8 mouse cellular contexts compared by ENCODE assay signal in the genomic region with DNA sequence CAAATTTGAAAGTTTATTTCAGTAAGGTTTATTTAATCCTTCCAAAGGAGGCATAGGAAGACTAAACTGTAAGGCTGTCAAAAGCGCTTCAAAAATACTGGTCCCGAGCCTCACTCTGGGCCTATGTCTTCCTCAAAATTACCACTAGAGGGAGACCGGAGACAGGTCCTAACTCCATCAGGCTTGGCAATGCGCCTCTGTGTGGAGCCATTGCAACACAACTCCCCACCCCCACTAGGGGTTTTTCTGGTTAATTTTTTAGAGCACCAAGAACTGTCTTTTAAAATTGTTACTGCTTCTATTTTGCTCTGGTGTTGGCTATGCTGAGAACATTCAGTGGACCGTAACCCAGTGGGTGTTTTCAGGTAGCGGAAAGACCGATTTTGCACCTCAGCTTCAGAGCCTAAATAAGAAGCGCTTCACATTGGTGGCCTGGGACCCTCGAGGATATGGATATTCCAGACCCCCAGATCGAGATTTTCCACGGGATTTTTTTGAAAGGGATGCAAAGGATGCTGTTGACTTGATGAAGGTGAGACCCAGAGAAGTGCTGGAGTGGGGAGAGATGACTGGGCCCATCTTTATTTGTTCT. TPM values are rescaled to one million over a fixed set of nuclear protein-coding genes. Genes with fewer than 3 reads are reported as not detected.
A peak's percentile ranks its signal among the peaks of the same experiment; 100 is the strongest.
DNase-seq lines count a peak whose midpoint lies in the region; ATAC-seq and TF ChIP-seq lines count a peak whose summit lies in the region.

No protein-coding gene starts in this region.

- no peak overlapping the region for H3K4me3 ChIP-seq in embryonic facial prominence, embryonic 11.5 days (ENCODE audit: low read depth, low read length)
- no peak overlapping the region for H3K4me3 ChIP-seq in heart, adult 2 months
- no peak overlapping the region for H3K4me3 ChIP-seq in limb, embryonic 13.5 days
- H3K4me3 ChIP-seq in midbrain, postnatal 0 days (ENCODE audit: low read depth, low read length) = no peak overlapping the region

- H3K79me2 ChIP-seq in heart, adult 2 months (replicated peaks; ENCODE audit: control insufficient read depth, insufficient read depth, low read length) = no peaks in the 10 kb centered on the region

- H3K27me3 ChIP-seq in embryonic facial prominence, embryonic 11.5 days (ENCODE audit: control insufficient read depth, insufficient read depth, low read length) = no peaks in the 10 kb centered on the region
- no peaks in the 10 kb centered on the region for H3K27me3 ChIP-seq in heart, adult 2 months (ENCODE audit: control insufficient read depth, insufficient read depth, low read length)
- no peaks in the 10 kb centered on the region for H3K27me3 ChIP-seq in limb, embryonic 13.5 days
- H3K27me3 ChIP-seq in midbrain, postnatal 0 days (ENCODE audit: insufficient read depth, low read length) = no peaks in the 10 kb centered on the region

- peak; percentile 98 for TF ChIP-seq CTCF in heart, adult 2 months (IDR thresholded peaks at IDR 0.05)
- TF ChIP-seq CTCF in midbrain, postnatal 0 days (IDR thresholded peaks at IDR 0.05) = peak; percentile 98

- H3K4me1 ChIP-seq in embryonic facial prominence, embryonic 11.5 days (ENCODE audit: control insufficient read depth, insufficient read depth, low read length) = no peaks in the 10 kb centered on the region
- no peaks in the 10 kb centered on the region for H3K4me1 ChIP-seq in heart, adult 2 months (ENCODE audit: control insufficient read depth, insufficient read depth, low read length)
- no peaks in the 10 kb centered on the region for H3K4me1 ChIP-seq in limb, embryonic 13.5 days
- H3K4me1 ChIP-seq in midbrain, postnatal 0 days (ENCODE audit: insufficient read depth, low read length) = no peaks in the 10 kb centered on the region

- no peaks in the 10 kb centered on the region for H3K36me3 ChIP-seq in embryonic facial prominence, embryonic 11.5 days (replicated peaks; ENCODE audit: control insufficient read depth, insufficient read depth, low read depth, low read length)
- no peaks in the 10 kb centered on the region for H3K36me3 ChIP-seq in heart, adult 2 months (ENCODE audit: control insufficient read depth, insufficient read depth, low read length)
- peaks cover 36% of the 10 kb centered on the region for H3K36me3 ChIP-seq in limb, embryonic 13.5 days
- H3K36me3 ChIP-seq in midbrain, postnatal 0 days (ENCODE audit: insufficient read depth, low read length) = peaks cover 11% of the 10 kb centered on the region; the same call in 1 of the 2 replicates

- whole genome bisulfite sequencing in embryonic facial prominence, embryonic 11.5 days = 43% methylated on average over 11 of the region's 11 CpGs
- WGBS in heart, adult 2 months = 42% methylated on average over 11 of the region's 11 CpGs
- 44% methylated on average over 11 of the region's 11 CpGs for WGBS in limb, embryonic 13.5 days
- WGBS in midbrain, postnatal 0 days = 35% methylated on average over 11 of the region's 11 CpGs

- peak; percentile 93 for TF ChIP-seq EP300 in heart, adult 2 months (IDR thresholded peaks at IDR 0.05; ENCODE audit: insufficient read depth, low read depth, low read length)

- intact Hi-C loops in heart, adult 2 months (cut with DNase I) = loop anchor here (1.0 to 10.0 kb wide), 3 partner anchors 31 to 588 kb away; no protein-coding TSS in a partner anchor

- no peak overlapping the region for H3K27ac ChIP-seq in embryonic facial prominence, embryonic 11.5 days (replicated peaks; ENCODE audit: low read depth, low read length)
- H3K27ac ChIP-seq in heart, adult 2 months = no peak overlapping the region
- H3K27ac ChIP-seq in limb, embryonic 13.5 days = no peak overlapping the region
- no peak overlapping the region for H3K27ac ChIP-seq in midbrain, postnatal 0 days (ENCODE audit: low read depth, low read length)

- no peak overlapping the region for H3K9ac ChIP-seq in embryonic facial prominence, embryonic 11.5 days (replicated peaks; ENCODE audit: low read length)
- no peak overlapping the region for H3K9ac ChIP-seq in heart, adult 2 months (ENCODE audit: low read depth, low read length)
- no peak overlapping the region for H3K9ac ChIP-seq in limb, embryonic 13.5 days
- H3K9ac ChIP-seq in midbrain, postnatal 0 days (replicated peaks; ENCODE audit: low read length, poor library complexity, severe bottlenecking) = no peak overlapping the region

- peak; percentile 84 for ATAC-seq in embryonic facial prominence, embryonic 11.5 days (replicated peaks; ENCODE audit: insufficient number of reproducible peaks, low FRiP score, low TSS enrichment, low read depth)
- peak; percentile 92 for ATAC-seq in limb, embryonic 13.5 days (ENCODE audit: low FRiP score, low read depth)
- peak; percentile 92 for ATAC-seq in midbrain, postnatal 0 days (ENCODE audit: low FRiP score)

- peak; percentile 17 for DNase-seq in 3134 (ENCODE audit: extremely low read depth, insufficient read length, low spot score)
- DNase-seq in adrenal gland, postnatal 10 days = peak; percentile 82
- DNase-seq in embryonic facial prominence, embryonic 11.5 days (ENCODE audit: low spot score) = peak; percentile 86
- DNase-seq in heart, adult 2 months = peak; percentile 73 to 77
- peak; percentile 92 for DNase-seq in kidney, adult 8-10 months
- peak; percentile 95 for DNase-seq in midbrain, postnatal 0 days (ENCODE audit: low spot score)
- DNase-seq in spleen, postnatal 10 days (ENCODE audit: low spot score in 2 of 2) = peak; percentile 26 to 70

- no peak overlapping the region for H3K4me2 ChIP-seq in embryonic facial prominence, embryonic 11.5 days (ENCODE audit: low read depth, low read length)
- H3K4me2 ChIP-seq in limb, embryonic 13.5 days (replicated peaks) = no peak overlapping the region
- no peak overlapping the region for H3K4me2 ChIP-seq in midbrain, postnatal 0 days (ENCODE audit: low read depth, low read length, poor library complexity, severe bottlenecking)

- H3K9me3 ChIP-seq in embryonic facial prominence, embryonic 11.5 days (replicated peaks; ENCODE audit: control insufficient read depth, low read length) = no peaks in the 10 kb centered on the region
- H3K9me3 ChIP-seq in limb, embryonic 13.5 days = no peaks in the 10 kb centered on the region
- H3K9me3 ChIP-seq in midbrain, postnatal 0 days (ENCODE audit: low read length) = no peaks in the 10 kb centered on the region

- TF ChIP-seq POLR2A in heart, adult 2 months (IDR thresholded peaks at IDR 0.05; ENCODE audit: insufficient read depth, low read depth, low read length) = no peak

RNA-seq across cellular contexts. Expression of a gene that starts 9.1 kb away (rescaled TPM):
- 10 to 100 TPM; 78.6 to 78.9 TPM for total RNA-seq in adrenal gland, postnatal 10 days (2021)
- 36.9 and 42.8 TPM in 2 replicates for polyA plus RNA-seq in embryonic facial prominence, embryonic 11.5 days (2014; fragmentation: Nextera tagmentation; extraction: Ambion mirVana)
- 10 to 100 TPM; 32.5 to 35.3 TPM for total RNA-seq in heart, adult 2 months (2021)
- polyA plus RNA-seq in heart, adult 2 months (2012; rRNA removed) = 29.8 and 43.3 TPM in 2 replicates
- polyA plus RNA-seq in limb, embryonic 13.5 days (2015; fragmentation: Nextera tagmentation; extraction: Ambion mirVana) = 42.3 and 46.5 TPM in 2 replicates
- total RNA-seq in midbrain, postnatal 0 days (2014; rRNA removed) = 37.0 and 42.7 TPM in 2 replicates
- polyA plus RNA-seq in midbrain, postnatal 0 days (2015; fragmentation: Nextera tagmentation; extraction: Ambion mirVana) = 46.4 and 47.7 TPM in 2 replicates

RNA-seq across cellular contexts. Expression of a gene that starts 31.3 kb away (rescaled TPM):
- 10 to 100 TPM; 68.6 to 90.0 TPM for total RNA-seq in adrenal gland, postnatal 10 days (2021)
- polyA plus RNA-seq in embryonic facial prominence, embryonic 11.5 days (2014; fragmentation: Nextera tagmentation; extraction: Ambion mirVana) = 115 and 146 TPM in 2 replicates
- 10 to 100 TPM; 42.9 to 64.1 TPM for total RNA-seq in heart, adult 2 months (2021)
- polyA plus RNA-seq in heart, adult 2 months (2012; rRNA removed) = 95.2 and 122 TPM in 2 replicates
- 150 and 152 TPM in 2 replicates for polyA plus RNA-seq in limb, embryonic 13.5 days (2015; fragmentation: Nextera tagmentation; extraction: Ambion mirVana)
- total RNA-seq in midbrain, postnatal 0 days (2014; rRNA removed) = 5,907 and 6,629 TPM in 2 replicates
- polyA plus RNA-seq in midbrain, postnatal 0 days (2015; fragmentation: Nextera tagmentation; extraction: Ambion mirVana) = 4,276 and 4,687 TPM in 2 replicates

RNA-seq across cellular contexts. Expression of a gene that starts 43.9 kb away (rescaled TPM):
- total RNA-seq in adrenal gland, postnatal 10 days (2021) = 100 to 1,000 TPM; 157 to 176 TPM
- polyA plus RNA-seq in embryonic facial prominence, embryonic 11.5 days (2014; fragmentation: Nextera tagmentation; extraction: Ambion mirVana) = 46.2 and 55.5 TPM in 2 replicates
- total RNA-seq in heart, adult 2 months (2021) = 100 to 1,000 TPM; 104 to 111 TPM
- polyA plus RNA-seq in heart, adult 2 months (2012; rRNA removed) = 51.2 and 79.7 TPM in 2 replicates
- 65.9 and 70.3 TPM in 2 replicates for polyA plus RNA-seq in limb, embryonic 13.5 days (2015; fragmentation: Nextera tagmentation; extraction: Ambion mirVana)
- 49.7 and 58.5 TPM in 2 replicates for total RNA-seq in midbrain, postnatal 0 days (2014; rRNA removed)
- 38.7 and 38.8 TPM in 2 replicates for polyA plus RNA-seq in midbrain, postnatal 0 days (2015; fragmentation: Nextera tagmentation; extraction: Ambion mirVana)

RNA-seq across cellular contexts. Expression of a gene that starts 44.4 kb away (rescaled TPM):
- 10 to 100 TPM; 27.4 to 27.7 TPM for total RNA-seq in adrenal gland, postnatal 10 days (2021)
- polyA plus RNA-seq in embryonic facial prominence, embryonic 11.5 days (2014; fragmentation: Nextera tagmentation; extraction: Ambion mirVana) = 13.0 and 13.1 TPM in 2 replicates
- 1 to 10 TPM; 7.0 to 7.4 TPM for total RNA-seq in heart, adult 2 months (2021)
- polyA plus RNA-seq in heart, adult 2 months (2012; rRNA removed) = 2.0 and 3.5 TPM in 2 replicates
- 14.0 and 15.8 TPM in 2 replicates for polyA plus RNA-seq in limb, embryonic 13.5 days (2015; fragmentation: Nextera tagmentation; extraction: Ambion mirVana)
- total RNA-seq in midbrain, postnatal 0 days (2014; rRNA removed) = 7.4 and 10.4 TPM in 2 replicates
- polyA plus RNA-seq in midbrain, postnatal 0 days (2015; fragmentation: Nextera tagmentation; extraction: Ambion mirVana) = 3.2 and 3.7 TPM in 2 replicates

Comparison
In these comparisons a context has a peak if more than half of its experiments do, and no peak if none do; other contexts are left out.
1. DNase-seq: peak in every context shown above with its lines; median percentile 95 in midbrain, postnatal 0 days; 92 in kidney, adult 8-10 months; 86 in embryonic facial prominence, embryonic 11.5 days; 82 in adrenal gland, postnatal 10 days; 75 in heart, adult 2 months; 48 in spleen, postnatal 10 days; 17 in 3134.
2. RNA of a gene that starts 31.3 kb away (polyA plus RNA-seq): 4,276 to 4,687 TPM in midbrain, postnatal 0 days; 150 to 152 TPM in limb, embryonic 13.5 days, 115 to 146 TPM in embryonic facial prominence, embryonic 11.5 days and 95.2 to 122 TPM in heart, adult 2 months; every median in the first group is over 10 times any median in the second.
3. Peak in every context shown above with its lines, with median percentiles within 50 percentile points of each other: ATAC-seq.